Mouse (Mus musculus) midbrain, embryonic 15.5 days (tissue): ENCODE measurements at regions not wholly inside any gene's neighbourhood (a gene's known extent, or its start where the extent isn't known, plus 50 kb on each side); places are given as distances from the start of the nearest gene placed in this dataset.
A peak's percentile ranks its signal among the peaks of the same experiment; 100 is the strongest.

Experiments used
- ATAC-seq: fragments of 200-750 bp; cut with Nextera tagmentation; replicated peaks from 2 replicates; pipeline ENCODE4 v1.8.0; 2017; ENCODE audit warnings: moderate TSS enrichment
- H3K27ac ChIP-seq: fragments of 300-500 bp; sonication (generic); 2 replicates; pipeline ENCODE4 v1.5.1; 2015; ENCODE audit warnings: mild to moderate bottlenecking, inconsistent platforms
- H3K27me3 ChIP-seq: fragments of 300-500 bp; sonication (generic); replicated peaks from 2 replicates; pipeline ENCODE4 v1.6.1; 2015; ENCODE audit warnings: inconsistent platforms
- H3K36me3 ChIP-seq: fragments of 300-500 bp; sonication (generic); replicated peaks from 2 replicates; pipeline ENCODE4 v1.6.1; 2015; ENCODE audit warnings: inconsistent platforms
- H3K4me1 ChIP-seq: fragments of 300-500 bp; sonication (generic); 2 replicates; pipeline ENCODE4 v1.6.1; 2015; ENCODE audit warnings: inconsistent platforms
- H3K4me2 ChIP-seq: fragments of 300-500 bp; sonication (generic); 2 replicates; pipeline ENCODE4 v1.6.1; 2015; ENCODE audit warnings: inconsistent platforms, mild to moderate bottlenecking, moderate library complexity
- H3K4me3 ChIP-seq: fragments of 300-500 bp; sonication (generic); 2 replicates; pipeline ENCODE4 v1.5.1; 2015; ENCODE audit warnings: mild to moderate bottlenecking, inconsistent platforms
- H3K9ac ChIP-seq: fragments of 300-500 bp; sonication (generic); 2 replicates; pipeline ENCODE4 v1.6.1; 2015; ENCODE audit warnings: mild to moderate bottlenecking, inconsistent platforms
- H3K9me3 ChIP-seq: fragments of 300-500 bp; sonication (generic); 2 replicates; pipeline ENCODE4 v1.6.1; 2016; ENCODE audit warnings: inconsistent platforms
- WGBS: fragments of 180-500 bp; shearing (Covaris S2); methylation state at CpG from one replicate; pipeline ENCODE4 v1.1.7; 2015; ENCODE audit warnings: mixed read lengths; 5-methylcytosine and 5-hydroxymethylcytosine counted together

GRCm38 (mm10) chr11:40394864-40395266, 300.1 kb downstream of the Mat2b start:
- ATAC-seq: peak; percentile 73
- Histone ChIP-seq H3K4me3 (no peak overlapping the region), H3K27me3 (no peaks in the 10 kb centered on the region), H3K27ac (peak overlapping the region; percentile 68), H3K4me1 (peaks cover 16% of the 10 kb centered on the region), H3K36me3 (no peaks in the 10 kb centered on the region), H3K9ac (no peak overlapping the region; the same call in 1 of the 2 replicates), H3K9me3 (no peaks in the 10 kb centered on the region), H3K4me2 (peak overlapping the region; percentile 22)
- 32% methylated on average over 7 of the region's 7 CpGs for WGBS

- WGBS: 27% methylated on average over 4 of the region's 4 CpGs
- H3K27ac ChIP-seq: peak overlapping the region; percentile 68; the same call in 1 of the 2 replicates
Observed at GRCm38 (mm10) chr11:40394283-40394758, 300.7 kb downstream of the Mat2b start.

GRCm38 (mm10) chr11:40380696-40381095, 314.3 kb downstream of the Mat2b start:
- Histone ChIP-seq H3K9me3 (no peaks in the 10 kb centered on the region), H3K36me3 (no peaks in the 10 kb centered on the region), H3K4me1 (no peaks in the 10 kb centered on the region), H3K4me3 (no peak overlapping the region), H3K27ac (no peak overlapping the region), H3K9ac (no peak overlapping the region), H3K27me3 (no peaks in the 10 kb centered on the region), H3K4me2 (no peak overlapping the region)
- ATAC-seq: no peak
- 75% methylated on average over 3 of the region's 3 CpGs for WGBS

More at GRCm38 (mm10) chr11:40394283-40394758, 300.7 kb downstream of the Mat2b start:
- H3K27me3 ChIP-seq: no peaks in the 10 kb centered on the region
- no peak overlapping the region for H3K4me3 ChIP-seq
- no peaks in the 10 kb centered on the region for H3K36me3 ChIP-seq
- no peak for ATAC-seq
- H3K4me2 ChIP-seq: 0 out of 2 replicates have a peak overlapping the region, but pooled peaks have one; percentile 22
- H3K9me3 ChIP-seq: no peaks in the 10 kb centered on the region
- H3K4me1 ChIP-seq: peaks cover 16% of the 10 kb centered on the region
- no peak overlapping the region for H3K9ac ChIP-seq

DNA sequence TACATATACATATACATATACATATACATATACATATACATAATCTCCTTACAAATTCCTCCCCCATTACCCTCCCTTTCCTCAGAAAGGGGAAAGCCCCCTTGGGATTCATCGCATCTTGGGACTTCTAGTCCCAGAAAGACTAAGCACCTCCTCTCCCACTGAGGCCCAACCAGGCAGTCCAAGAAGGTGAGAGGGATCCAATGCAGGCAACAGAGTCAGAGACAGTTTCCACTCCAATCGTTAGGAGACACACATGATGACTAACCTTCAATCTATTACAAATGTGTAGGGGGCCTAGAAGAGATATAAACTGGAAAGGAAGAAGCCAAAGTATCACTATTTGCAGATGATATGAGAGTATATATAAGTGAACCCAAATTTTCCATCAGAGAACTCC, 323.3 kb downstream of the Mat2b start:
- Histone ChIP-seq H3K4me1 (no peaks in the 10 kb centered on the region), H3K36me3 (no peaks in the 10 kb centered on the region), H3K4me3 (no peak overlapping the region), H3K4me2 (no peak overlapping the region), H3K9ac (no peak overlapping the region), H3K27me3 (no peaks in the 10 kb centered on the region), H3K9me3 (no peaks in the 10 kb centered on the region), H3K27ac (no peak overlapping the region)
- ATAC-seq: no peak
- WGBS: 87% methylated on average over 2 of the region's 2 CpGs

GRCm38 (mm10) chr11:40366573-40366972, 328.4 kb downstream of the Mat2b start:
- no peak for ATAC-seq
- Histone ChIP-seq H3K9me3 (no peaks in the 10 kb centered on the region), H3K36me3 (no peaks in the 10 kb centered on the region), H3K27me3 (no peaks in the 10 kb centered on the region), H3K4me3 (no peak overlapping the region), H3K27ac (no peak overlapping the region), H3K4me1 (no peaks in the 10 kb centered on the region), H3K9ac (no peak overlapping the region), H3K4me2 (no peak overlapping the region)

GRCm38 (mm10) chr11:40362530-40363185, 332.3 kb downstream of the Mat2b start:
- H3K27ac ChIP-seq: no peak overlapping the region
- no peaks in the 10 kb centered on the region for H3K4me1 ChIP-seq
- H3K9ac ChIP-seq: no peak overlapping the region
- H3K27me3 ChIP-seq: no peaks in the 10 kb centered on the region
- no peaks in the 10 kb centered on the region for H3K9me3 ChIP-seq
- H3K4me2 ChIP-seq: no peak overlapping the region
- no peak overlapping the region for H3K4me3 ChIP-seq
- no peaks in the 10 kb centered on the region for H3K36me3 ChIP-seq
- 18% methylated on average over 2 of the region's 2 CpGs for WGBS
- ATAC-seq: 0 out of 2 replicates have a peak, but pooled peaks have one; percentile 42
